Mouse (Mus musculus): ENCODE data around the gene Alpl. TPM values are rescaled to one million over a fixed set of nuclear protein-coding genes. Genes with fewer than 3 reads are reported as not detected.

Gene Alpl
- polyA plus RNA-seq (2012; rRNA removed): 2.4 and 3.2 TPM in 2 replicates

DNA sequence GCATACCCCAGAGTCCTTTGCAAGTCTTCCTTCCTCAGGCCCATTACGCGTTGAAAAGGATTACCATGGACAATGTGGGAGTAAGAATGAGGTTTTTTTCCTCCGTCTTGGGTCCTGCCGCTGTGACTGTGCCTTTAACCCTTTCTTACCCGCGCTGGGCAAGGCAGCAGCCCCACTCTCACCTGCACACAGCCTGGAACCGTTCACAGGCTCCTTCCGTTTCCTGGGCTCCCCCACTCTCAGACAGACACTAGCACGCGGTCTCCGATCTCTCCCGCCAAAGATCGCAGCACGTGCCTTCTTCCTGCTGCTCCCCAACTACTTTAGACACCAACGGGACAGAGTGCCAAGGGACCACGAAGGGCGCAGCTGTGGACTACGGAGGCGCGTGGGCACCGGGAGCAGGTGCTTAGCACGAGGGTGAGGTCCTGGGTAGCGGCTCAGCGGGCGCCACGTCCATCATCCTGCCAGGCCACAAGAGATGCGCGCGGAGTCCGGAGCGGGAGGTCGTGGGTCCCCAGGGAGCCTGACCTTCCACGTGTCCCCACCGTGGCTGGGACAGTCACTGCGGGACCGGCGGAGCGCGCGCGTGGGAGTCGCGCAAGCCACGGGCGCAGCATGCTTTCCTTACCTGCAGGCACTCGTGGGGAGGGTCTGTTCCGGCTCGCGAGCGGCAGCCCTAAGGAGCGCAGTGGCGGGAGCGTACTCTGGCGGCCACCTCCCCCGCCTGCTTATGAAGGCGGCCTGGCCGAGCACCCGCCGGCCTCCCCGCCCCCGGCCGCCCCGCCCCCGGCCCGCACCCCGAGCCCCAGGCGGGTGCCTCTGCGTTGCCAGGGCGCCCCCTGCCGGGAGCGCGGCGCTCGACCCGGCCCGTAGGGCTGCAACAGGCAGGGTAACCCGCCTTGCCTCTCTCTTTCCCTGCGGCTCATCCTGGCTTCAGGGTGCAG is at the start of gene Alpl:
Gene Alpl (minus strand): TSS at position 774 of the 947 bp plus-strand sequence.

Other genes starting within 250 kb of the Alpl start
- gene Ldlrad2, start 221.8 kb downstream of the Alpl start, polyA plus RNA-seq (2012; rRNA removed): not detected in 2 replicates
- 15.7 and 21.1 TPM in 2 replicates for gene Usp48, start 202.6 kb downstream of the Alpl start, polyA plus RNA-seq (2012; rRNA removed)
- gene Rap1gap, start 131.7 kb downstream of the Alpl start, polyA plus RNA-seq (2012; rRNA removed): 190 and 238 TPM in 2 replicates
- 17.4 and 17.5 TPM in 2 replicates for gene Ece1, start 65.9 kb upstream of the Alpl start, polyA plus RNA-seq (2012; rRNA removed)
- 10.9 and 16.0 TPM in 2 replicates for gene Eif4g3, start 196.6 kb upstream of the Alpl start, polyA plus RNA-seq (2012; rRNA removed)

Data from stomach, adult 2 months (tissue).